ENCODE assay signal across 9 mouse cellular contexts in genomic region chr14:8242388-8242920, GRCm38 (mm10). TPM values are rescaled to one million over a fixed set of nuclear protein-coding genes. Genes with fewer than 3 reads are reported as not detected.
DNase-seq lines count a peak whose midpoint lies in the region; ATAC-seq lines count a peak whose summit lies in the region.
"Had no signal": no experiment of that assay in that cellular context is flagged by ENCODE, and none has a peak within 500 bp of the region (broad histone marks: within the 10 kb centered on the region; RNA-seq: fewer than 3 reads in every experiment).

No protein-coding gene starts in this region.

- H3K9me3 ChIP-seq in forebrain, embryonic 13.5 days (replicated peaks): no peaks in the 10 kb centered on the region
- H3K9me3 ChIP-seq in liver, embryonic 11.5 days (ENCODE audit: control insufficient read depth, low read length): no peaks in the 10 kb centered on the region
- H3K9me3 ChIP-seq in neural tube, embryonic 15.5 days (replicated peaks): no peaks in the 10 kb centered on the region

- H3K27ac ChIP-seq in forebrain, embryonic 13.5 days: no peak overlapping the region
- H3K27ac ChIP-seq in liver, embryonic 11.5 days (ENCODE audit: low read depth, low read length): no peak overlapping the region
- no peak overlapping the region for H3K27ac ChIP-seq in neural tube, embryonic 15.5 days (replicated peaks)

- no peaks in the 10 kb centered on the region for H3K27me3 ChIP-seq in forebrain, embryonic 13.5 days
- H3K27me3 ChIP-seq in liver, embryonic 11.5 days (replicated peaks; ENCODE audit: control insufficient read depth, insufficient read depth, low read length): no peaks in the 10 kb centered on the region
- no peaks in the 10 kb centered on the region for H3K27me3 ChIP-seq in neural tube, embryonic 15.5 days (replicated peaks)

- no peaks in the 10 kb centered on the region for H3K4me1 ChIP-seq in forebrain, embryonic 13.5 days
- no peaks in the 10 kb centered on the region for H3K4me1 ChIP-seq in liver, embryonic 11.5 days (replicated peaks; ENCODE audit: control insufficient read depth, insufficient read depth, low read length)
- H3K4me1 ChIP-seq in neural tube, embryonic 15.5 days: no peaks in the 10 kb centered on the region

- no peak overlapping the region for H3K4me3 ChIP-seq in forebrain, embryonic 13.5 days
- no peak overlapping the region for H3K4me3 ChIP-seq in liver, embryonic 11.5 days (ENCODE audit: low read depth, low read length)
- H3K4me3 ChIP-seq in neural tube, embryonic 15.5 days (replicated peaks): no peak overlapping the region

- no peak overlapping the region for H3K4me2 ChIP-seq in forebrain, embryonic 13.5 days
- H3K4me2 ChIP-seq in liver, embryonic 11.5 days: no peak overlapping the region
- H3K4me2 ChIP-seq in neural tube, embryonic 15.5 days: no peak overlapping the region

- intact Hi-C loops in gastrocnemius, postnatal 14 days (cut with DNase I; ENCODE audit: low total_unique reads): loop anchor here (10.0 kb wide), 1 partner anchor 102 kb away; no protein-coding TSS in a partner anchor

- peak; percentile 15 for DNase-seq in gastrocnemius, postnatal 10 days
- no peak for DNase-seq in gastrocnemius, postnatal 14 days
- DNase-seq in cerebellum, adult 11 months: peak; percentile 31
- DNase-seq in kidney, adult 11 months: peak; percentile 61
- DNase-seq in liver, embryonic 11.5 days (ENCODE audit: low spot score): peak; percentile 33
- DNase-seq in yolk sac, embryonic 10.5 days (ENCODE audit: low spot score): no peak

- H3K9ac ChIP-seq in forebrain, embryonic 13.5 days: no peak overlapping the region
- no peak overlapping the region for H3K9ac ChIP-seq in liver, embryonic 11.5 days (ENCODE audit: low read depth, low read length)
- no peak overlapping the region for H3K9ac ChIP-seq in neural tube, embryonic 15.5 days (replicated peaks)

- 49% methylated on average over 5 of the region's 5 CpGs for WGBS in forebrain, embryonic 13.5 days
- 54% methylated on average over 5 of the region's 5 CpGs for WGBS in liver, embryonic 11.5 days
- WGBS in neural tube, embryonic 15.5 days: 52% methylated on average over 5 of the region's 5 CpGs

- ATAC-seq in forebrain, embryonic 13.5 days: peak; percentile 76
- peak; percentile 44 for ATAC-seq in liver, embryonic 11.5 days (replicated peaks; ENCODE audit: low FRiP score)
- peak; percentile 76; the same call in 1 of the 2 replicates for ATAC-seq in neural tube, embryonic 15.5 days (ENCODE audit: low FRiP score)

- no peaks in the 10 kb centered on the region for H3K36me3 ChIP-seq in forebrain, embryonic 13.5 days (ENCODE audit: poor library complexity, severe bottlenecking)
- no peaks in the 10 kb centered on the region for H3K36me3 ChIP-seq in liver, embryonic 11.5 days (ENCODE audit: control insufficient read depth, insufficient read depth, low read length)
- H3K36me3 ChIP-seq in neural tube, embryonic 15.5 days: no peaks in the 10 kb centered on the region

RNA-seq across cellular contexts. Expression of gene Acox2, which starts 16.7 kb away (rescaled TPM):
- total RNA-seq in gastrocnemius, postnatal 10 days (2021): under 1 TPM in 1 of 2 experiments, not detected in 1; 0.70 TPM
- under 1 TPM in 1 of 2 experiments, not detected in 1; 0.08 TPM for total RNA-seq in gastrocnemius, postnatal 14 days (2021)
- not detected in 2 replicates for polyA plus RNA-seq in forebrain, embryonic 13.5 days (2015; fragmentation: Nextera tagmentation; extraction: Ambion mirVana)
- 1.0 and 1.2 TPM in 2 replicates for polyA plus RNA-seq in liver, embryonic 11.5 days (2014; fragmentation: Nextera tagmentation; extraction: Ambion mirVana)
- polyA plus RNA-seq in neural tube, embryonic 15.5 days (2015; fragmentation: Nextera tagmentation; extraction: Ambion mirVana): 0.22 TPM in 1 of 2 replicates, not detected in the other
- total RNA-seq: ES-E14 had no signal

RNA-seq across cellular contexts. Expression of gene Kctd6, which starts 28.5 kb away (rescaled TPM):
- 1 to 10 TPM; 8.8 to 9.3 TPM for total RNA-seq in gastrocnemius, postnatal 10 days (2021)
- 1 to 10 TPM; 6.6 to 7.4 TPM for total RNA-seq in gastrocnemius, postnatal 14 days (2021)
- 4.6 and 5.6 TPM in 2 replicates for polyA plus RNA-seq in forebrain, embryonic 13.5 days (2015; fragmentation: Nextera tagmentation; extraction: Ambion mirVana)
- 9.0 and 10.6 TPM in 2 replicates for polyA plus RNA-seq in liver, embryonic 11.5 days (2014; fragmentation: Nextera tagmentation; extraction: Ambion mirVana)
- 15.1 and 22.5 TPM in 2 replicates for polyA plus RNA-seq in neural tube, embryonic 15.5 days (2015; fragmentation: Nextera tagmentation; extraction: Ambion mirVana)

Comparison
In these comparisons a context has a peak if more than half of its experiments do, and no peak if none do; other contexts are left out.
1. DNase-seq: peak in gastrocnemius, postnatal 10 days (single experiment), cerebellum, adult 11 months (single experiment), kidney, adult 11 months (single experiment) and liver, embryonic 11.5 days (single experiment); none in gastrocnemius, postnatal 14 days (single experiment) and yolk sac, embryonic 10.5 days (single experiment).
2. Peak in every context shown above with its lines, with median percentiles within 50 percentile points of each other: ATAC-seq.